Mouse (Mus musculus): ENCODE data around the gene Serpinb1b.

Serpinb1b gene

DNA sequence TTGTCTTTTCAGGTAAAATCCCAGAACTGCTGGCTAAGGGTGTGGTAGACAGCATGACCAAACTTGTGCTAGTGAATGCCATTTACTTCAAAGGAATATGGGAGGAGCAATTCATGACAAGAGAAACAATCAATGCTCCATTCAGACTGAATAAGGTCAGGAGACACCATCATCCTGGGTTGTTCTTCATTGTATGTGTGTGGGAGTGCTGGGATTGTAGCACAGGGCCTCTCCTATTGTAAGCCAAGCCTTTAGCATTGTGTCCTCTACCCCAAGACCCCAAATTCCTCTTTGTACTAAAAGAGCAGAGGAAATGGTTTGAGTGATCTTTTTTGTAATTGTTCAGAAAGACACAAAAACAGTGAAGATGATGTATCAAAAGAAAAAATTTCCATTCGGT, 12.9 kb downstream of the Serpinb1b start:
- no peak for DNase-seq (ENCODE audit: low spot score)

DNA sequence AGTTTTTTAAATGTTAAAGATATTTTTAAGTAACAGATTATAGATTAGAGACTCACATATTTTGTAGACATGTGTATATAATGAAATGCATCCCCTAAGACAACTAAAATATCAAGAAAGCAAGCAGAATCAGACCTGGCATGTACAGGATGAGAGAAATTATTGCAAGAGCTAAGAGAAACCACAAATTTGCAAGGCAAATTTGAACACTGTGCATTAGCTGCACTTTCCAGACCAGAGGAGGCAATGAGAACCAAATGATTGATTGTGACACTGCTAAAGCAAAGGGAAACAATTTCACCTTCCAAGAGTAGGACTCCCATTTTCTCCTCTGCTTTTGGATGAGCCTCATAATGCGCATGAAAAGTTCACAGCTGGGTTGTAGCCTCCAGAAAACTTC, 17.2 kb downstream of the Serpinb1b start:
- no peak for DNase-seq (ENCODE audit: low spot score)

DNA sequence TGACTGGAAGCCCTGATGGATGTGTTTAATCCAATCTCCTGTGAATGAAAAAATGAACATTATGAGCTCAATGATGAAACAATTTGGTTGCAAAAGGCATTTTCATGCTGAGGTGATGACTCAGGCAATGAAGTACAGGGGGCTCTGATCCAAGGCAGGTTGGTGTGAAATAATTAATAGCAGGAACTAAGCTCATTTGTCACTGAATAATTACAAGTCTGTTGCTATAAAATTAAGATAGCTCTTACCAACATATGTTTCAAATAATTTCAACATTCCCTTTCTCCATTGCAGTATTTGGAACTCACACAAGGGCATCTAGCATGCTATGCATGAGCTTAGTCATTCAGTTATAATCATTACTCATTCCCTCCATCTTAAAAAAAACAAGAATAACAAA, 27.3 kb downstream of the Serpinb1b start:
- no peak for DNase-seq (ENCODE audit: low spot score)

DNA sequence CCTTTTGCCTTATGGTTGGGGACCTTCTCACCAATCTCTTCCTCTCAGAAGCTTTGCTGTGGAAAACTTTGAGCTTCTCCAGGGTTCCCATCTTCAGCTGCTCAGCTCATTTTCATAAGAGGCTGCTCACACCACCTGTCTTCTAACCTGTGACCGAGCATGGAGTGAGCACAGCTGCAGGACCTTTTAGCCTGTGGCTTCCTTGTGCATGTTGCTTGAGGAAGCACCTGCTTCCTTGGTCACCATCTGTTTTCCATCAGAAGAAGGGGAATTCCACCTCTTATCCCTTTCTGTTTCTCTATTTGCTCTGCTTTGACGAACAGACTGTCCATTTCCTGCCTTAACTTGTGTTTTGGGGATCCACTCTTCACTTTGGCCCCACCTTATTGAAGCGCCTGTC, 34.7 kb downstream of the Serpinb1b start:
- DNase-seq (ENCODE audit: low spot score): no peak

DNA sequence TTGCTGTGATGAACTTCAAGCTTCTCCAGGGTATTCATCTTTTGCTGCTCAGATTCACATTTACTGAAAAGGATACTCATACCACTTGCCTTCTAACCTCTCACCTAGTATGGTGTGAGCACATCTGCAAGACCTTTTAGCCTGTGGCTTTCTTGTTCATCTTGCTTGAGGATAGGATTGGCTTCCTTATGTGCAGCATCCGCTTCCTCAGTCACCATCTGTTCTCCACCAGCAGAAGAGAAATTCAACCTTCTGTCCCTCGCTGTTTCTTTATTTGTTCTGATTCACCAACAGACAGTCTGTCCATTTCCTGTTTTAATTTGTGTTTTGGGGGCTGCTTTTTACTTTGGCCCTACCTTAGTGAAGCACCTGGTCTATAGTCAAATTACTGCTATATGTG, 59.3 kb downstream of the Serpinb1b start:
- no peak for DNase-seq (ENCODE audit: low spot score)

DNA sequence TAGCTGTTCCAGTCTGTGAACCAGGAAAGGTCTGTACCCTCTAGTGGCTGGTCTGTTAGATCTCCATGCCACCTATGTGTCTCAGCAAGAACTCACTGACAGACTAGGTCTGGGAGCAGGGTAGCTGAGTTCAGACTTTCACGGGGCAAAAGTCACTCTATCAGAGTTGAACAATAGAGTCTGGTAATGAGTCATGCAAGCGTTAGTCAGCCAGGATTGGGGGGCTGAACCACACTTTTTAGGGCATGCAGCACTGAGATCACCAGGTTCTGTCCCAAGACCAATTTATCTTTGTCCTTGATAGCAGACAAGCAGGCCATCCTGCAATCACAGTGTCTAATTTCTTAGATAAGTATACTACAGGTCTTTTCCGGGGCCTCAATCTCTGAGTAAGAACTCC, 63.1 kb downstream of the Serpinb1b start:
- DNase-seq (ENCODE audit: low spot score): no peak
